ENCODE assay signal across 10 mouse cellular contexts in the genomic region with DNA sequence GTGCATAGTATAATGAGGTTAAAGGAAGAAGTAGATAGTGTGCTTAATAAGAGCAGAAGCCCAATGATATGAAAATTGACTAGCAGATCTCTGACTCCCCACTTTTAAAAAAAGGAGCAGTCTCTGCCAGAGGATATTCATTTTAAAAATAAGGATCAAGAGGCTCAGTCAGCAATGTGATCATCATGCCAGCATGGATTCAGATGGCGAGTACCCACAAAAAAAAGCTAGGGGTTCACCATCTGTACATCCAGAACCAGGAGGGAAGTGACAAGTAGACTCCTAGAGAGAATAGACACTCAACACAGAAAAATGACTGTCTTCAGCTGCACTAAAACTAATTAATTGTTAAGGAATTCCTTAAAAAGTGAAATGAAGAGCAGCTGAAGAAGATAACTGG.
"Had no signal": no experiment of that assay in that cellular context is flagged by ENCODE, and none has a peak within 500 bp of the region (broad histone marks: within the 10 kb centered on the region; RNA-seq: fewer than 3 reads in every experiment).

No protein-coding gene starts in this region.

- H3K27ac ChIP-seq: kidney, postnatal 0 days; left cerebral cortex, adult 2 months; liver, embryonic 13.5 days had no signal

- DNase-seq: kidney, postnatal 25 days; liver, embryonic 13.5 days; lung, adult 2 months; lung, postnatal 14 days; lung, postnatal 4 days; midbrain, embryonic 14.5 days; thymus, adult 18-20 months; thymus, postnatal 36 days had no signal

- H3K4me3 ChIP-seq: left cerebral cortex, adult 2 months; liver, embryonic 13.5 days had no signal
